ENCODE assay signal across 10 mouse cellular contexts in genomic region chr13:56159016-56159601, GRCm38 (mm10). TPM values are rescaled to one million over a fixed set of nuclear protein-coding genes. Genes with fewer than 3 reads are reported as not detected.
A peak's percentile ranks its signal among the peaks of the same experiment; 100 is the strongest.
DNase-seq lines count a peak whose midpoint lies in the region; ATAC-seq lines count a peak whose summit lies in the region.
"Had no signal": no experiment of that assay in that cellular context is flagged by ENCODE, and none has a peak within 500 bp of the region (broad histone marks: within the 10 kb centered on the region; RNA-seq: fewer than 3 reads in every experiment).

No protein-coding gene starts in this region.

- no peak overlapping the region for H3K4me3 ChIP-seq in kidney, embryonic 15.5 days (replicated peaks)
- H3K4me3 ChIP-seq in intestine, embryonic 14.5 days (ENCODE audit: low read depth, low read length): no peak overlapping the region
- H3K4me3 ChIP-seq: hindbrain, embryonic 15.5 days had no signal

- peaks cover 9% of the 10 kb centered on the region for H3K27me3 ChIP-seq in kidney, embryonic 15.5 days
- H3K27me3 ChIP-seq in intestine, embryonic 14.5 days (replicated peaks; ENCODE audit: control insufficient read depth, insufficient read depth, low read length): 0 out of 2 replicates have a peak, but pooled peaks cover 2% of the 10 kb centered on the region
- H3K27me3 ChIP-seq: hindbrain, embryonic 15.5 days had no signal

- no peak for ATAC-seq in kidney, embryonic 15.5 days (replicated peaks; ENCODE audit: low FRiP score)
- peak; percentile 85 for ATAC-seq in intestine, embryonic 14.5 days (replicated peaks; ENCODE audit: low FRiP score, low TSS enrichment, low read depth)

- H3K9me3 ChIP-seq in kidney, embryonic 15.5 days (replicated peaks): no peaks in the 10 kb centered on the region
- H3K9me3 ChIP-seq in intestine, embryonic 14.5 days (ENCODE audit: control insufficient read depth, low read length): no peaks in the 10 kb centered on the region
- H3K9me3 ChIP-seq: hindbrain, embryonic 15.5 days had no signal

- 0 out of 2 replicates have a peak overlapping the region, but pooled peaks have one; percentile 10 for H3K4me2 ChIP-seq in kidney, embryonic 15.5 days
- H3K4me2 ChIP-seq in intestine, embryonic 14.5 days (ENCODE audit: low read length): no peak overlapping the region
- H3K4me2 ChIP-seq: hindbrain, embryonic 15.5 days had no signal

- 31% methylated on average over 14 of the region's 14 CpGs for WGBS in kidney, embryonic 15.5 days
- 45% methylated on average over 14 of the region's 14 CpGs for WGBS in intestine, embryonic 14.5 days

- intact Hi-C loops in left cerebral cortex, postnatal 10 days (cut with DNase I): no loop called here

- peaks cover 31% of the 10 kb centered on the region for H3K4me1 ChIP-seq in kidney, embryonic 15.5 days
- peaks cover 27% of the 10 kb centered on the region for H3K4me1 ChIP-seq in intestine, embryonic 14.5 days (replicated peaks; ENCODE audit: control insufficient read depth, insufficient read depth, low read length)
- H3K4me1 ChIP-seq: hindbrain, embryonic 15.5 days had no signal

- no peak for DNase-seq in kidney, adult 8-10 months
- peak; percentile 17 for DNase-seq in T-cell, adult 2 months (ENCODE audit: low spot score)
- peak; percentile 66 for DNase-seq in intestine, embryonic 14.5 days (ENCODE audit: low spot score)
- peak; percentile 65 to 74 for DNase-seq in spleen, postnatal 36 days (ENCODE audit: low spot score in 2 of 2)
- DNase-seq in left cerebral cortex, postnatal 10 days (ENCODE audit: extremely low spot score in 1 of 2, low spot score in 2 of 2): no peak
- DNase-seq in gastrocnemius, adult 18-20 months (ENCODE audit: low spot score): no peak
- DNase-seq in cerebellum, adult 18-20 months: no peak
- DNase-seq: cerebellum, postnatal 36 days had no signal

- 0 out of 2 replicates have a peak overlapping the region, but pooled peaks have one; percentile 30 for H3K27ac ChIP-seq in kidney, embryonic 15.5 days
- peak overlapping the region; percentile 54; the same call in 1 of the 2 replicates for H3K27ac ChIP-seq in intestine, embryonic 14.5 days (ENCODE audit: low read depth)
- H3K27ac ChIP-seq: hindbrain, embryonic 15.5 days had no signal

- no peaks in the 10 kb centered on the region for H3K36me3 ChIP-seq in kidney, embryonic 15.5 days
- H3K36me3 ChIP-seq in intestine, embryonic 14.5 days (ENCODE audit: control insufficient read depth, insufficient read depth, low read length): no peaks in the 10 kb centered on the region
- H3K36me3 ChIP-seq: hindbrain, embryonic 15.5 days had no signal

- H3K9ac ChIP-seq in kidney, embryonic 15.5 days: no peak overlapping the region
- no peak overlapping the region for H3K9ac ChIP-seq in intestine, embryonic 14.5 days (ENCODE audit: low read length)
- H3K9ac ChIP-seq: hindbrain, embryonic 15.5 days had no signal

RNA-seq across cellular contexts. Expression of gene Tifab, which starts 19.6 kb away (rescaled TPM):
- polyA plus RNA-seq in kidney, embryonic 15.5 days (2015; fragmentation: Nextera tagmentation; extraction: Ambion mirVana): 2.1 and 2.4 TPM in 2 replicates
- 1.6 and 1.8 TPM in 2 replicates for polyA plus RNA-seq in intestine, embryonic 14.5 days (2014; fragmentation: Nextera tagmentation; extraction: Ambion mirVana)
- total RNA-seq in left cerebral cortex, postnatal 10 days (2021): 1 to 10 TPM; 2.0 to 2.1 TPM
- total RNA-seq in gastrocnemius, adult 18-20 months (2021): under 1 TPM; 0.16 to 0.47 TPM

RNA-seq across cellular contexts. Expression of gene H2afy, which starts 22.9 kb away (rescaled TPM):
- 395 and 406 TPM in 2 replicates for polyA plus RNA-seq in kidney, embryonic 15.5 days (2015; fragmentation: Nextera tagmentation; extraction: Ambion mirVana)
- 361 and 379 TPM in 2 replicates for polyA plus RNA-seq in intestine, embryonic 14.5 days (2014; fragmentation: Nextera tagmentation; extraction: Ambion mirVana)
- 10 to 100 TPM; 86.3 to 92.1 TPM for total RNA-seq in left cerebral cortex, postnatal 10 days (2021)
- total RNA-seq in gastrocnemius, adult 18-20 months (2021): 10 to 100 TPM; 59.7 to 70.6 TPM

Comparison
In these comparisons a context has a peak if more than half of its experiments do, and no peak if none do; other contexts are left out.
1. DNase-seq: peak in T-cell, adult 2 months (single experiment), intestine, embryonic 14.5 days (single experiment) and spleen, postnatal 36 days (2 of 2); none in kidney, adult 8-10 months (0 of 2), left cerebral cortex, postnatal 10 days (0 of 2), gastrocnemius, adult 18-20 months (single experiment) and cerebellum, adult 18-20 months (0 of 2).